Mouse (Mus musculus) thymus, adult 2 months (tissue): ENCODE data around the gene Pfkfb3. TPM values are rescaled to one million over a fixed set of nuclear protein-coding genes. Genes with fewer than 3 reads are reported as not detected.

Experiments
- DNase-seq: peaks from one replicate; pipeline ENCODE4 v3.0.0; 2021
- H3K27ac ChIP-seq: fragments of 200-500 bp; 2 replicates; pipeline ENCODE4 v1.5.1; 2012; ENCODE audit warnings: low read length, control low read depth; ENCODE audit not compliant: control insufficient read depth, insufficient read depth
- H3K27me3 ChIP-seq: fragments of 200-500 bp; 2 replicates; pipeline ENCODE4 v1.6.1; 2012; ENCODE audit warnings: mild to moderate bottlenecking, low read length, moderate library complexity, mixed read lengths; ENCODE audit not compliant: control insufficient read depth, insufficient read depth
- H3K36me3 ChIP-seq: fragments of 200-500 bp; 2 replicates; pipeline ENCODE4 v1.6.1; 2012; ENCODE audit warnings: mild to moderate bottlenecking, low read length, moderate library complexity; ENCODE audit not compliant: control insufficient read depth, insufficient read depth
- H3K4me1 ChIP-seq: fragments of 200-500 bp; replicated peaks from 2 replicates; pipeline ENCODE4 v1.6.1; 2012; ENCODE audit warnings: low read length; ENCODE audit not compliant: control insufficient read depth, insufficient read depth
- H3K4me3 ChIP-seq: fragments of 200-500 bp; 2 replicates; pipeline ENCODE4 v1.5.1; 2012; ENCODE audit warnings: mild to moderate bottlenecking, low read length, control low read depth, moderate library complexity; ENCODE audit not compliant: control insufficient read depth, insufficient read depth
- CTCF ChIP-seq: fragments of 200-500 bp; IDR thresholded peaks from 2 replicates; pipeline ENCODE4 v1.5.1; 2012; ENCODE audit warnings: mild to moderate bottlenecking, control low read depth, low read length, moderate library complexity, borderline replicate concordance; ENCODE audit not compliant: control insufficient read depth, poor library complexity, insufficient read depth; ENCODE audit errors: extremely low read depth
- POLR2A ChIP-seq: fragments of 200-500 bp; IDR thresholded peaks from 2 replicates; pipeline ENCODE4 v1.6.1; 2012; ENCODE audit warnings: mild to moderate bottlenecking, low read length, control low read depth, moderate library complexity; ENCODE audit not compliant: control insufficient read depth, poor library complexity, insufficient read depth; ENCODE audit errors: extremely low read depth
- whole genome bisulfite sequencing: fragments of 180-500 bp; shearing (Covaris S2); methylation state at CpG from one replicate; pipeline ENCODE4 v1.1.7; 2018; 5-methylcytosine and 5-hydroxymethylcytosine counted together
- polyA plus RNA-seq: library from polyadenylated mRNA; depleted of rRNA; stranded (reverse); fragments of >200 nt; gene quantifications from 2 replicates; pipeline ENCODE4 v1.2.3, GENCODE M21; 2012

Gene Pfkfb3
- polyA plus RNA-seq, 1 experiment: 47.2 TPM

GRCm38 (mm10) chr2:11566241-11566640 is 12.4 kb upstream of the Pfkfb3 start:
- 24% methylated on average over 7 of the region's 7 CpGs for WGBS
- Histone ChIP-seq H3K36me3 (no peaks in the 10 kb centered on the region), H3K4me1 (peaks cover 4% of the 10 kb centered on the region; the same call in 1 of the 2 replicates), H3K27me3 (no peaks in the 10 kb centered on the region), H3K27ac (no peak overlapping the region), H3K4me3 (no peak overlapping the region)
- no peak for DNase-seq
- TF ChIP-seq POLR2A: no peak
- TF ChIP-seq CTCF: no peak

- no peaks in the 10 kb centered on the region for H3K27me3 ChIP-seq
- DNase-seq: no peak
- H3K4me1 ChIP-seq: peaks cover 4% of the 10 kb centered on the region; the same call in 1 of the 2 replicates
- no peak overlapping the region for H3K27ac ChIP-seq
- 93% methylated on average over 6 of the region's 6 CpGs for WGBS
- H3K4me3 ChIP-seq: no peak overlapping the region
- no peak for TF ChIP-seq CTCF
- no peak for TF ChIP-seq POLR2A
- no peaks in the 10 kb centered on the region for H3K36me3 ChIP-seq
Measured at GRCm38 (mm10) chr2:11564768-11565167, 10.9 kb upstream of the Pfkfb3 start.

GRCm38 (mm10) chr2:11563256-11563655 is 9.4 kb upstream of the Pfkfb3 start:
- Histone ChIP-seq H3K36me3 (no peaks in the 10 kb centered on the region), H3K4me1 (peaks cover 4% of the 10 kb centered on the region; the same call in 1 of the 2 replicates), H3K27me3 (no peaks in the 10 kb centered on the region), H3K27ac (no peak overlapping the region), H3K4me3 (no peak overlapping the region)
- 97% methylated on average over 17 of the region's 17 CpGs for WGBS
- no peak for DNase-seq
- TF ChIP-seq CTCF (no peak), POLR2A (no peak)

- H3K4me3 ChIP-seq: no peak overlapping the region
- no peaks in the 10 kb centered on the region for H3K4me1 ChIP-seq
- H3K36me3 ChIP-seq: no peaks in the 10 kb centered on the region
- 96% methylated on average over 7 of the region's 7 CpGs for WGBS
- no peak for DNase-seq
- H3K27me3 ChIP-seq: no peaks in the 10 kb centered on the region
- no peak overlapping the region for H3K27ac ChIP-seq
- TF ChIP-seq POLR2A (no peak), CTCF (no peak)
Measured at GRCm38 (mm10) chr2:11558654-11559053, 4.8 kb upstream of the Pfkfb3 start.

GRCm38 (mm10) chr2:11557244-11557643 is 3.4 kb upstream of the Pfkfb3 start:
- no peak overlapping the region for H3K27ac ChIP-seq
- H3K4me1 ChIP-seq: peaks cover 3% of the 10 kb centered on the region
- 95% methylated on average over 3 of the region's 3 CpGs for WGBS

GRCm38 (mm10) chr2:11555316-11555715 is 1.4 kb upstream of the Pfkfb3 start:
- TF ChIP-seq CTCF: no peak
- no peak for TF ChIP-seq POLR2A
- Histone ChIP-seq H3K4me3 (no peak overlapping the region), H3K27ac (no peak overlapping the region), H3K36me3 (no peaks in the 10 kb centered on the region), H3K27me3 (no peaks in the 10 kb centered on the region), H3K4me1 (peaks cover 5% of the 10 kb centered on the region)
- WGBS: 82% methylated on average over 6 of the region's 6 CpGs
- DNase-seq: no peak

More at GRCm38 (mm10) chr2:11557244-11557643, 3.4 kb upstream of the Pfkfb3 start:
- Histone ChIP-seq H3K36me3 (no peaks in the 10 kb centered on the region), H3K27me3 (no peaks in the 10 kb centered on the region), H3K4me3 (no peak overlapping the region)
- DNase-seq: no peak
- TF ChIP-seq POLR2A (no peak), CTCF (no peak)

- no peaks in the 10 kb centered on the region for H3K27me3 ChIP-seq
- H3K4me3 ChIP-seq: peak overlapping the region; percentile 74
- H3K27ac ChIP-seq: peak overlapping the region; percentile 25
- no peak for TF ChIP-seq POLR2A
- TF ChIP-seq CTCF: no peak
- WGBS: 3% methylated on average over 15 of the region's 15 CpGs
- H3K36me3 ChIP-seq: no peaks in the 10 kb centered on the region
- DNase-seq: no peak
- peaks cover 16% of the 10 kb centered on the region for H3K4me1 ChIP-seq
Measured at GRCm38 (mm10) chr2:11552966-11553451, 868 bp downstream of the Pfkfb3 start.
